Mouse (Mus musculus) forebrain, embryonic 14.5 days (tissue): ENCODE results near the gene Tspan32. TPM values are rescaled to one million over a fixed set of nuclear protein-coding genes. Genes with fewer than 3 reads are reported as not detected.

Experiments
- ATAC-seq: fragments of 200-750 bp; cut with Nextera tagmentation; 2 replicates; pipeline ENCODE4 v1.8.0; 2017; ENCODE audit warnings: mild to moderate bottlenecking, moderate library complexity
- DNase-seq: peaks from one replicate; pipeline ENCODE4 v3.0.0-alpha.2; 2015; ENCODE audit warnings: low spot score
- H3K27ac ChIP-seq: fragments of 300-500 bp; sonication (generic); 2 replicates; pipeline ENCODE4 v1.5.1; 2014; ENCODE audit warnings: low read depth, mild to moderate bottlenecking, control low read depth, low read length, moderate library complexity
- H3K27me3 ChIP-seq: fragments of 300-500 bp; sonication (generic); replicated peaks from 2 replicates; pipeline ENCODE4 v1.6.1; 2014; ENCODE audit warnings: low read length, control low read depth, mixed read lengths; ENCODE audit not compliant: control insufficient read depth, insufficient read depth
- H3K36me3 ChIP-seq: fragments of 300-500 bp; sonication (generic); 2 replicates; pipeline ENCODE4 v1.6.1; 2014; ENCODE audit warnings: low read length, control low read depth; ENCODE audit not compliant: control insufficient read depth, insufficient read depth
- H3K4me1 ChIP-seq: fragments of 300-500 bp; sonication (generic); 2 replicates; pipeline ENCODE4 v1.6.1; 2014; ENCODE audit warnings: antibody characterized with exemption, low read length, control low read depth; ENCODE audit not compliant: control insufficient read depth, insufficient read depth
- H3K4me2 ChIP-seq: fragments of 300-500 bp; sonication (generic); 2 replicates; pipeline ENCODE4 v1.6.1; 2014; ENCODE audit warnings: mild to moderate bottlenecking, control low read depth, low read length
- H3K4me3 ChIP-seq: fragments of 300-500 bp; sonication (generic); 2 replicates; pipeline ENCODE4 v1.5.1; 2014; ENCODE audit warnings: low read depth, low read length, control low read depth
- H3K9ac ChIP-seq: fragments of 300-500 bp; sonication (generic); 2 replicates; pipeline ENCODE4 v1.6.1; 2014; ENCODE audit warnings: mild to moderate bottlenecking, low read length, control low read depth, moderate library complexity
- H3K9me3 ChIP-seq: fragments of 300-500 bp; sonication (generic); replicated peaks from 2 replicates; pipeline ENCODE4 v1.6.1; 2016; ENCODE audit warnings: low read length, control low read depth, mixed read lengths; ENCODE audit not compliant: control insufficient read depth
- WGBS: fragments of 180-500 bp; shearing (Covaris S2); extraction: QIAGEN DNeasy Blood & Tissue Kit; methylation state at CpG from one replicate; pipeline ENCODE4 v1.1.7; 2014; 5-methylcytosine and 5-hydroxymethylcytosine counted together
- polyA plus RNA-seq: library from polyadenylated mRNA; unstranded; fragments of >200 nt; fragmentation: Nextera tagmentation; extraction: Ambion mirVana; gene quantifications from 2 replicates; pipeline ENCODE4 v1.2.1, GENCODE M21; 2014

The Tspan32 gene
- polyA plus RNA-seq, 1 experiment from 2014 or later, result 0.61 TPM

- Histone ChIP-seq H3K9ac (no peak overlapping the region), H3K4me3 (no peak overlapping the region), H3K27me3 (no peaks in the 10 kb centered on the region), H3K4me1 (peaks cover 14% of the 10 kb centered on the region), H3K4me2 (no peak overlapping the region), H3K9me3 (no peaks in the 10 kb centered on the region), H3K27ac (no peak overlapping the region), H3K36me3 (no peaks in the 10 kb centered on the region)
- 66% methylated on average over 8 of the region's 8 CpGs for WGBS
- DNase-seq (no peak), ATAC-seq (no peak)
These were observed 8.8 kb downstream of the Tspan32 start for GRCm38 (mm10) chr7:143013420-143014178.

GRCm38 (mm10) chr7:143014862-143015659 is 10.2 kb downstream of the Tspan32 start:
- Histone ChIP-seq H3K4me1 (peaks cover 12% of the 10 kb centered on the region), H3K9me3 (no peaks in the 10 kb centered on the region), H3K27me3 (no peaks in the 10 kb centered on the region), H3K4me3 (no peak overlapping the region), H3K27ac (no peak overlapping the region), H3K36me3 (no peaks in the 10 kb centered on the region), H3K4me2 (no peak overlapping the region), H3K9ac (no peak overlapping the region)
- WGBS, result 84% methylated on average over 7 of the region's 7 CpGs
- no peak for DNase-seq
- ATAC-seq, result no peak

DNA sequence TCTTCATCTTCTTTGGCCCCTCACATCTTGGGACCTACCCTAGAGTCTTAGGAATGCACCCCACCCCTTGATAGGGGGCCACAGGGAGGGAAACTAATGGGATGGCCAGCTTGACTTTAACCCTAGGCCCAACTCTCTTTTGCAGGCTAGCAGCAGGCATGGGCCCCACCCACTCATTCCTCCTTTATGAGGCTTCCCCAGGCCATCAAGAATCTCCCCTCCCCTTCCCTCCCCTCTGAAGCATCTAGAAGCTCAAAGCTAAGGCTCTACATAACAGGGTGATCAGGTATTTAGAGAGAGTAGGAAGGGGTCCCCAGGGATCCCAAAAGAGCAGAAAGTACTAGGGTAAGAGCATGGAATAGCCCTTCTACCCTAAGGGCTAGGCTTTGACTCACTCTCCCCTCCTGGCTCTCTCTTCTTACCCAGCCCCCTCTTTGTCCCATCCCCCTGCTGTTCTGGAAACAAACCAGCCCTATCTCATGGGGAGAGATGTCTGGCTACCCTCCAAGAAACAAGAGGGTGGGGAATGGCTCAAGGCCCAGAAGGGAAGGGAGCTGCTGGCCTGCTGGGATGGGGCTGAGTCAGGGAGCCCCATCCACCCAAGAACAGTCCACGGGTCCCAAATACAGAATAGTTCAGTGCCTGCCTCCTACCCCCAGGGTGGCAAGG is 11.0 kb downstream of the Tspan32 start:
- Histone ChIP-seq H3K27ac (0 out of 2 replicates have a peak overlapping the region, but pooled peaks have one; percentile 39), H3K9ac (no peak overlapping the region), H3K36me3 (no peaks in the 10 kb centered on the region), H3K4me3 (no peak overlapping the region), H3K4me1 (peaks cover 12% of the 10 kb centered on the region), H3K4me2 (no peak overlapping the region), H3K9me3 (no peaks in the 10 kb centered on the region), H3K27me3 (no peaks in the 10 kb centered on the region)
- ATAC-seq (peak; percentile 83), DNase-seq (peak; percentile 83)
- WGBS, result 5% methylated on average over 1 of the region's 1 CpGs

DNA sequence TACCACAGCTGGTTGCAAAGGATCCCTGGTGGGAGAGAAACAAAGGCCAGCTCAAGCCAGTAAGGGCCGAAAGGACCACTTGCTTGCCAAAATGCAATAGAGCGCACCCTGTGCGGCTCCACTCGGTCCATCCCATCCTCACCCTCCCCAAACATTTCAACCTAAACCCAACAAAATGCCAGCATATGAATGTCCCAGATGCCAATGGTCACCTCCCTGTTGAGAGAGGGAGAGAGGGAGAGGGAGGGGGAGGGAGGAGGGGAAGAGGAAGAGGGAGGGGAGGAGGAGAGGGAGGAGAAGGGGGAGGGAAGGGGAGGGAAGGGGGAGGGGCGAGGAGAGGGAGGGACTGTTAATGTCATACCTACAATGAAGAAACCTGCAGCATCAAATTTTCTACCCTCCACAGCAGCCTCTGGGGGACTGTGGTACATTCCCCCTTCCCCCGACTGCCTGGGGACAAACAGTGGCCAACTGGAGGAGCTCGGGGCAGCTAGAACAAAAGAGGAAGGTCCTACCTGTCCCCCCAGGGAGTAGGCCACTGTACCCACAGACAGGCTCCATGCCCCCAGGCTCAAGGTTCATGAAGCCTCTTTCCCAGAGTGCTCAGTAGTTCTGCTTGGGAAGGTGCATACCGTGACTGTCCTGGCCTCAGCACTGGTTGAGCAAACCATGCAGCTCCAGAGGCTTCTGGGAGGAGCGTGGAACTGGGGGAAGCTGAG is 11.7 kb downstream of the Tspan32 start:
- peak; percentile 42 for ATAC-seq
- H3K36me3 ChIP-seq, result no peaks in the 10 kb centered on the region
- H3K4me3 ChIP-seq, result no peak overlapping the region
- 0 out of 2 replicates have a peak overlapping the region, but pooled peaks have one; percentile 39 for H3K27ac ChIP-seq
- H3K4me1 ChIP-seq, result peaks cover 12% of the 10 kb centered on the region
- H3K4me2 ChIP-seq, result no peak overlapping the region
- no peak for DNase-seq
- H3K27me3 ChIP-seq, result no peaks in the 10 kb centered on the region
- no peaks in the 10 kb centered on the region for H3K9me3 ChIP-seq
- 47% methylated on average over 8 of the region's 9 CpGs for WGBS
- no peak overlapping the region for H3K9ac ChIP-seq

- 78% methylated on average over 4 of the region's 4 CpGs for WGBS
- no peaks in the 10 kb centered on the region for H3K27me3 ChIP-seq
- no peak overlapping the region for H3K4me3 ChIP-seq
- H3K9me3 ChIP-seq, result no peaks in the 10 kb centered on the region
- H3K9ac ChIP-seq, result no peak overlapping the region
- no peak for ATAC-seq
- no peak for DNase-seq
- H3K27ac ChIP-seq, result no peak overlapping the region
- no peaks in the 10 kb centered on the region for H3K36me3 ChIP-seq
- H3K4me1 ChIP-seq, result peaks cover 11% of the 10 kb centered on the region
- no peak overlapping the region for H3K4me2 ChIP-seq
These were observed 12.3 kb downstream of the Tspan32 start for GRCm38 (mm10) chr7:143017181-143017580.

DNA sequence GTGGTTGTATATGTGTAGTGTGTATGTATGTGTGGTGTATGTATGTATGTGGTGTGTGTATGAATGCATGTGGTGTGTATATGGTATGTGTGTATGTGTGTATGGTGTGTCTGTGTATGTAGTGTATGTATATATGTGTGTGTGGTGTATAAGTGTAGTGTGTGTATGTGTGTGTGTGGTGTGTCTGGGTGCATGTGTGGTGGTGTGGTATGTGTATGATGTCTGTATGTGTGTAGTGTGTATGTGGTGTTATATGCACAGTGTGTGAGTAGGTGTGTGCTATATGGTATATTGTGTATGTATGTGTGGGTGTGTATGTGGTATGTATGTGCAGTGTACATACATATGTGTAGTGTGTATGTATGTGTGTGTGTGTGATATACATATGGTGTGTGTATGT is 15.2 kb downstream of the Tspan32 start:
- Histone ChIP-seq H3K4me3 (no peak overlapping the region), H3K27ac (no peak overlapping the region), H3K27me3 (no peaks in the 10 kb centered on the region), H3K4me2 (no peak overlapping the region), H3K9ac (no peak overlapping the region), H3K9me3 (no peaks in the 10 kb centered on the region), H3K4me1 (peaks cover 8% of the 10 kb centered on the region; the same call in 1 of the 2 replicates), H3K36me3 (0 out of 2 replicates have a peak, but pooled peaks cover under 1% of the 10 kb centered on the region)
- DNase-seq, result no peak
- ATAC-seq, result no peak

GRCm38 (mm10) chr7:143020764-143021163 is 15.9 kb downstream of the Tspan32 start:
- Histone ChIP-seq H3K36me3 (0 out of 2 replicates have a peak, but pooled peaks cover 4% of the 10 kb centered on the region), H3K4me3 (no peak overlapping the region), H3K4me1 (peaks cover 6% of the 10 kb centered on the region; the same call in 1 of the 2 replicates), H3K4me2 (no peak overlapping the region), H3K27ac (no peak overlapping the region), H3K27me3 (no peaks in the 10 kb centered on the region), H3K9me3 (no peaks in the 10 kb centered on the region), H3K9ac (no peak overlapping the region)
- WGBS, result 84% methylated on average over 3 of the region's 3 CpGs
- no peak for DNase-seq
- no peak for ATAC-seq

DNA sequence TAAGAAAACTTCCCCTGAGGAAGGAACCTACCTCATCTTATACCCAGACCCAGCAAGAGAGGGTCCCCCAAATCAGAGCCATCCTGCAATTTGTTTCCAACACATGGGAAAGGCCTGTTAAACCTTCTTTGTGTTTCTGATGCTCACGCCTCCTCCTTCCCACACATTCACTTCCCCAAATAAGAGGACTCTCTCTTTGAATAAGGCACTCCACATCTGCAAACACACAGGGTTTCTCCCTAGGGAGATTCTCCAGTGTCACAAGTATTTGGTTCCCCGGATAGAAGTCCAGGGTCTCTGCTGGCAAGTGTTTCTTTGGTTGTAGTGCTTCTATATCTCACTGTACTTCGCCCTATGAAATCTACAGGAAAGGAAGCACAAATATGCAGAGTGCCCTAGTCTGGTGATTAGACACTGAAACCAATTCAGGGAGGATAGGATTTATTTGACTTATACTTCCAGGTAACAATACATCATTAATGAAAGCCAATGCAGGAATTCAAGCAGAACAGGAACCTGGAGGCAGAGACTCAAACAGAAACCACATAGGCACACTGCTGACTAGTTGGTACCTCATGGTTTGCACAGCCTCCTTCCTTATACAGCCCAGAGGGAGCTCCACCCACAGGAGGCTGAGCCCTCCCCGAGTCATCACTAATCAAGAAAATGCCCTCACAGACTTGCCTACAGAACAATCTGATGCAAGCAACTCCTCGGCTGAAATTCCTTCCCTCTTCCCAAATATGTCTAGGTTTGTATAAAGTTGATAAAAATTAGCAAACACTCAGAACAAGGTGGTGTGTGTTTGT is 16.7 kb downstream of the Tspan32 start:
- 71% methylated on average over 5 of the region's 5 CpGs for WGBS
- ATAC-seq (no peak), DNase-seq (no peak)
- Histone ChIP-seq H3K4me2 (no peak overlapping the region), H3K27ac (no peak overlapping the region), H3K36me3 (0 out of 2 replicates have a peak, but pooled peaks cover 4% of the 10 kb centered on the region), H3K4me1 (no peaks in the 10 kb centered on the region), H3K9me3 (no peaks in the 10 kb centered on the region), H3K9ac (no peak overlapping the region), H3K4me3 (no peak overlapping the region), H3K27me3 (no peaks in the 10 kb centered on the region)
